Mouse (Mus musculus) erythroblast, embryonic 14.5 days (primary cell): ENCODE measurements around the gene Pagr1a.

ENCODE experiments used
- GATA1 ChIP-seq: IDR thresholded peaks from 2 replicates; pipeline ENCODE4 v1.6.1; 2012; ENCODE audit warnings: low read length, inconsistent platforms, mixed read lengths
- TAL1 ChIP-seq: IDR thresholded peaks from 3 replicates; pipeline ENCODE4 v1.6.1; 2012; ENCODE audit warnings: low read length, inconsistent platforms, mixed read lengths

DNA sequence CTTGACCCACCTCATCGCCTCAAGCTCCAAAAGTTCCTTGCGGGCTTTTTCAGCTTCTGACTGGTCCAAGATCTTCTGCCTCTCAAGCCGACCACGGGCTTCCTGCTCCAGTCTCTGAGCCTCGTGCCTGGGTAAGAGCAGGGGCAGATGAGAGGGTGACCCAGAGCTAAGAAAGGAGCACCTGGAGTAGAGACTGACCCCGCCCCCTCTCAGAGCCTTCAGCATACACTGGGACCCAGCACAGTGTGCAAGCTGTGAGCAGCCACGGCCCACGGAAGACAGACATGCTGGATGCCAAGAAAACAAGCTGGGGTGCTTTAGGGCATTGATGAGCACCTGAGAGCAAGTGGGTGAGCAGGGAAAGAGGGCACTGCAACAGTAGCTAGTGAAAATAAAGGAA is 28.3 kb downstream of the Pagr1a start:
- TF ChIP-seq GATA1 (no peak), TAL1 (no peak)
